Mouse (Mus musculus): ENCODE results near the gene Dand5.

Dand5 gene

GRCm38 (mm10) chr8:84771000-84771687, 51.5 kb downstream of the Dand5 start:
- no peak for DNase-seq (ENCODE audit: low read depth, low spot score)

GRCm38 (mm10) chr8:84770100-84770953, 52.3 kb downstream of the Dand5 start:
- no peak for DNase-seq (ENCODE audit: low read depth, low spot score)

- DNase-seq (ENCODE audit: low read depth, low spot score): no peak
Measured at GRCm38 (mm10) chr8:84769324-84769723, 53.3 kb downstream of the Dand5 start.

GRCm38 (mm10) chr8:84768343-84769095, 54.1 kb downstream of the Dand5 start:
- DNase-seq (ENCODE audit: low read depth, low spot score): no peak

GRCm38 (mm10) chr8:84767221-84767620, 55.4 kb downstream of the Dand5 start:
- no peak for DNase-seq (ENCODE audit: low read depth, low spot score)

GRCm38 (mm10) chr8:84766422-84766821, 56.2 kb downstream of the Dand5 start:
- DNase-seq (ENCODE audit: low read depth, low spot score): no peak

- no peak for DNase-seq (ENCODE audit: low read depth, low spot score)
Measured at GRCm38 (mm10) chr8:84765629-84766028, 57.0 kb downstream of the Dand5 start.
